Comparison of ENCODE assay signal across 8 mouse cellular contexts in genomic region chr5:113772905-113773519, GRCm38 (mm10). TPM values are rescaled to one million over a fixed set of nuclear protein-coding genes. Genes with fewer than 3 reads are reported as not detected.
A peak's percentile ranks its signal among the peaks of the same experiment; 100 is the strongest.
DNase-seq lines count a peak whose midpoint lies in the region; ATAC-seq lines count a peak whose summit lies in the region.

No protein-coding gene starts in this region.

- H3K4me3 ChIP-seq in heart, embryonic 14.5 days (ENCODE audit: control insufficient read depth in 1 of 2, insufficient read depth in 1 of 2, low read depth in 1 of 2, low read length in 2 of 2) = peak overlapping the region; percentile 66 to 96
- H3K4me3 ChIP-seq in hindbrain, embryonic 12.5 days = peak overlapping the region; percentile 93
- H3K4me3 ChIP-seq in midbrain, embryonic 11.5 days (ENCODE audit: low read depth, low read length) = peak overlapping the region; percentile 100

- peak overlapping the region; percentile 95 for H3K4me2 ChIP-seq in heart, embryonic 14.5 days (ENCODE audit: low read length)
- peak overlapping the region; percentile 95 for H3K4me2 ChIP-seq in hindbrain, embryonic 12.5 days (replicated peaks)
- H3K4me2 ChIP-seq in midbrain, embryonic 11.5 days = peak overlapping the region; percentile 88

- no peak for DNase-seq in heart, postnatal 4 days
- peak; percentile 21 for DNase-seq in Muller cell, postnatal 12 days (ENCODE audit: inconsistent ontology term)
- no peak for DNase-seq in midbrain, embryonic 11.5 days (ENCODE audit: low spot score, missing footprints)
- no peak for DNase-seq in adrenal gland, adult 18-20 months (ENCODE audit: low spot score in 2 of 2)
- no peak for DNase-seq in kidney, postnatal 14 days
- no peak for DNase-seq in left cerebral cortex, postnatal 4 days

- H3K4me1 ChIP-seq in heart, embryonic 14.5 days (ENCODE audit: control insufficient read depth in 2 of 2, insufficient read depth in 2 of 2, low read length in 2 of 2) = peaks cover 6 to 21% of the 10 kb centered on the region in 2 experiments
- H3K4me1 ChIP-seq in hindbrain, embryonic 12.5 days = peaks cover 28% of the 10 kb centered on the region
- H3K4me1 ChIP-seq in midbrain, embryonic 11.5 days (ENCODE audit: control insufficient read depth, insufficient read depth, low read length) = peaks cover 20% of the 10 kb centered on the region

- intact Hi-C loops in left cerebral cortex, postnatal 4 days (cut with DNase I) = loop anchor here (5.0 to 10.0 kb wide), 2 partner anchors 44 to 172 kb away; no protein-coding TSS in a partner anchor

- no peaks in the 10 kb centered on the region for H3K9me3 ChIP-seq in heart, embryonic 14.5 days (ENCODE audit: control insufficient read depth, low read length)
- H3K9me3 ChIP-seq in hindbrain, embryonic 12.5 days (replicated peaks) = no peaks in the 10 kb centered on the region
- H3K9me3 ChIP-seq in midbrain, embryonic 11.5 days (ENCODE audit: control insufficient read depth, low read length) = no peaks in the 10 kb centered on the region

- H3K36me3 ChIP-seq in heart, embryonic 14.5 days (ENCODE audit: control insufficient read depth, insufficient read depth, low read length) = peaks cover 46% of the 10 kb centered on the region
- peaks cover 50% of the 10 kb centered on the region for H3K36me3 ChIP-seq in hindbrain, embryonic 12.5 days
- peaks cover 17% of the 10 kb centered on the region for H3K36me3 ChIP-seq in midbrain, embryonic 11.5 days (ENCODE audit: control insufficient read depth, insufficient read depth, low read length)

- under 1% methylated on average over 35 of the region's 38 CpGs for WGBS in heart, embryonic 14.5 days
- WGBS in hindbrain, embryonic 12.5 days = 3% methylated on average over 34 of the region's 38 CpGs
- WGBS in midbrain, embryonic 11.5 days = 1% methylated on average over 32 of the region's 38 CpGs

- no peaks in the 10 kb centered on the region for H3K27me3 ChIP-seq in heart, embryonic 14.5 days (ENCODE audit: control insufficient read depth, insufficient read depth, low read length)
- no peaks in the 10 kb centered on the region for H3K27me3 ChIP-seq in hindbrain, embryonic 12.5 days
- H3K27me3 ChIP-seq in midbrain, embryonic 11.5 days (ENCODE audit: control insufficient read depth, insufficient read depth, low read length) = no peaks in the 10 kb centered on the region

- H3K9ac ChIP-seq in heart, embryonic 14.5 days (ENCODE audit: low read length) = peak overlapping the region; percentile 83
- H3K9ac ChIP-seq in hindbrain, embryonic 12.5 days = peak overlapping the region; percentile 79
- peak overlapping the region; percentile 72 for H3K9ac ChIP-seq in midbrain, embryonic 11.5 days (ENCODE audit: low read length)

- peak; percentile 23; the same call in 1 of the 2 replicates for ATAC-seq in heart, embryonic 14.5 days (ENCODE audit: insufficient number of reproducible peaks, insufficient read depth, low FRiP score, low read depth)
- ATAC-seq in hindbrain, embryonic 12.5 days (ENCODE audit: low FRiP score) = peak; percentile 59
- peak; percentile 63 for ATAC-seq in midbrain, embryonic 11.5 days (ENCODE audit: low FRiP score)

- peak overlapping the region in 1 of 2 experiments; percentile 98; a peak in 2 of 4 replicates for H3K27ac ChIP-seq in heart, embryonic 14.5 days (replicated peaks in 1 of 2; ENCODE audit: control insufficient read depth in 1 of 2, insufficient read depth in 1 of 2, low read depth in 2 of 2, low read length in 2 of 2)
- H3K27ac ChIP-seq in hindbrain, embryonic 12.5 days = peak overlapping the region; percentile 44
- no peak overlapping the region for H3K27ac ChIP-seq in midbrain, embryonic 11.5 days (ENCODE audit: low read depth, low read length)

RNA-seq across cellular contexts. Expression of gene Iscu, which starts 0.5 kb away (rescaled TPM):
- polyA plus RNA-seq in heart, embryonic 14.5 days (2014; fragmentation: Nextera tagmentation; extraction: Ambion mirVana) = 128 and 132 TPM in 2 replicates
- total RNA-seq in heart, postnatal 4 days (2021) = 100 to 1,000 TPM; 102 to 104 TPM
- polyA plus RNA-seq in hindbrain, embryonic 12.5 days (2016; fragmentation: Nextera tagmentation; extraction: Ambion mirVana) = 101 and 106 TPM in 2 replicates
- polyA plus RNA-seq in midbrain, embryonic 11.5 days (2014; fragmentation: Nextera tagmentation; extraction: Ambion mirVana) = 117 and 121 TPM in 2 replicates
- 1,000 to 10,000 TPM in 1 of 2 experiments, 100 to 1,000 TPM in 1; 455 to 1,089 TPM for total RNA-seq in adrenal gland, adult 18-20 months (2021)
- 10 to 100 TPM; 39.9 to 43.0 TPM for total RNA-seq in left cerebral cortex, postnatal 4 days (2021)

RNA-seq across cellular contexts. Expression of gene Sart3, which starts 0.7 kb away (rescaled TPM):
- 25.9 and 27.7 TPM in 2 replicates for polyA plus RNA-seq in heart, embryonic 14.5 days (2014; fragmentation: Nextera tagmentation; extraction: Ambion mirVana)
- 10 to 100 TPM; 30.4 to 30.7 TPM for total RNA-seq in heart, postnatal 4 days (2021)
- 71.9 and 80.6 TPM in 2 replicates for polyA plus RNA-seq in hindbrain, embryonic 12.5 days (2016; fragmentation: Nextera tagmentation; extraction: Ambion mirVana)
- 49.6 and 55.2 TPM in 2 replicates for polyA plus RNA-seq in midbrain, embryonic 11.5 days (2014; fragmentation: Nextera tagmentation; extraction: Ambion mirVana)
- 10 to 100 TPM; 28.4 to 33.7 TPM for total RNA-seq in adrenal gland, adult 18-20 months (2021)
- total RNA-seq in left cerebral cortex, postnatal 4 days (2021) = 10 to 100 TPM; 46.8 to 50.1 TPM

RNA-seq across cellular contexts. Expression of gene Tmem119, which starts 27.3 kb away (rescaled TPM):
- 6.1 and 7.8 TPM in 2 replicates for polyA plus RNA-seq in heart, embryonic 14.5 days (2014; fragmentation: Nextera tagmentation; extraction: Ambion mirVana)
- total RNA-seq in heart, postnatal 4 days (2021) = 10 to 100 TPM; 11.7 to 13.7 TPM
- polyA plus RNA-seq in hindbrain, embryonic 12.5 days (2016; fragmentation: Nextera tagmentation; extraction: Ambion mirVana) = 41.0 and 44.1 TPM in 2 replicates
- polyA plus RNA-seq in midbrain, embryonic 11.5 days (2014; fragmentation: Nextera tagmentation; extraction: Ambion mirVana) = 9.9 and 10.9 TPM in 2 replicates
- 10 to 100 TPM in 1 of 2 experiments, 1 to 10 TPM in 1; 6.8 to 12.3 TPM for total RNA-seq in adrenal gland, adult 18-20 months (2021)
- 1 to 10 TPM; 3.3 to 4.6 TPM for total RNA-seq in left cerebral cortex, postnatal 4 days (2021)

RNA-seq across cellular contexts. Expression of gene Ficd, which starts 37.4 kb away (rescaled TPM):
- polyA plus RNA-seq in heart, embryonic 14.5 days (2014; fragmentation: Nextera tagmentation; extraction: Ambion mirVana) = 4.0 and 4.6 TPM in 2 replicates
- total RNA-seq in heart, postnatal 4 days (2021) = 1 to 10 TPM; 3.9 to 4.4 TPM
- polyA plus RNA-seq in hindbrain, embryonic 12.5 days (2016; fragmentation: Nextera tagmentation; extraction: Ambion mirVana) = 7.6 and 7.8 TPM in 2 replicates
- 3.3 TPM in 2 replicates for polyA plus RNA-seq in midbrain, embryonic 11.5 days (2014; fragmentation: Nextera tagmentation; extraction: Ambion mirVana)
- 10 to 100 TPM; 10.3 to 10.8 TPM for total RNA-seq in adrenal gland, adult 18-20 months (2021)
- 1 to 10 TPM; 5.7 to 7.8 TPM for total RNA-seq in left cerebral cortex, postnatal 4 days (2021)

RNA-seq across cellular contexts. Expression of gene 1700069L16Rik, which starts 48.4 kb away (rescaled TPM):
- polyA plus RNA-seq in heart, embryonic 14.5 days (2014; fragmentation: Nextera tagmentation; extraction: Ambion mirVana) = not detected in 2 replicates
- total RNA-seq in heart, postnatal 4 days (2021) = not detected
- polyA plus RNA-seq in hindbrain, embryonic 12.5 days (2016; fragmentation: Nextera tagmentation; extraction: Ambion mirVana) = not detected in 2 replicates
- not detected in 2 replicates for polyA plus RNA-seq in midbrain, embryonic 11.5 days (2014; fragmentation: Nextera tagmentation; extraction: Ambion mirVana)
- total RNA-seq in adrenal gland, adult 18-20 months (2021) = not detected
- not detected for total RNA-seq in left cerebral cortex, postnatal 4 days (2021)

Comparison
In these comparisons a context has a peak if more than half of its experiments do, and no peak if none do; other contexts are left out.
1. RNA of gene Iscu, which starts 0.5 kb away (total RNA-seq): 455 to 1,089 TPM in adrenal gland, adult 18-20 months; 102 to 104 TPM in heart, postnatal 4 days and 39.9 to 43.0 TPM in left cerebral cortex, postnatal 4 days; every median in the first group is over 4 times any median in the second.
2. Peak in every context shown above with its lines, with median percentiles within 50 percentile points of each other: ATAC-seq, H3K4me2 ChIP-seq, H3K4me3 ChIP-seq and H3K9ac ChIP-seq.